Mouse (Mus musculus) embryonic fibroblast, embryonic 13.5 days (primary cell): ENCODE measurements around the gene Gm47995. TPM values are rescaled to one million over a fixed set of nuclear protein-coding genes. Genes with fewer than 3 reads are reported as not detected.

Experiments used
- H3K27ac ChIP-seq: 2 replicates; pipeline ENCODE4 v1.5.1; 2012; ENCODE audit warnings: low read length, control low read depth, inconsistent platforms; ENCODE audit not compliant: insufficient read depth
- H3K4me1 ChIP-seq: 2 replicates; pipeline ENCODE4 v1.6.1; 2011; ENCODE audit warnings: low read length; ENCODE audit not compliant: control insufficient read depth, insufficient read depth
- H3K4me3 ChIP-seq: 2 replicates; pipeline ENCODE4 v1.5.1; 2011; ENCODE audit warnings: mild to moderate bottlenecking, control low read depth, low read length; ENCODE audit not compliant: insufficient read depth
- CTCF ChIP-seq: IDR thresholded peaks from 2 replicates; pipeline ENCODE4 v1.5.1; 2011; ENCODE audit warnings: mild to moderate bottlenecking, control low read depth, low read length, moderate library complexity, borderline replicate concordance; ENCODE audit not compliant: insufficient read depth
- POLR2A ChIP-seq: IDR thresholded peaks from 2 replicates; pipeline ENCODE4 v1.6.1; 2011; ENCODE audit warnings: low read depth, mild to moderate bottlenecking, control low read depth, low read length, moderate library complexity
- polyA plus RNA-seq: library from polyadenylated mRNA; stranded (reverse); fragments of >200 nt; gene quantifications from 2 replicates; pipeline ENCODE4 v1.2.4, GENCODE M21; 2011; ENCODE audit warnings: low read depth; ENCODE audit not compliant: missing spikeins, insufficient read length

Gm47995 gene
- polyA plus RNA-seq, 1 experiment = not detected

- no peak overlapping the region for H3K27ac ChIP-seq
- H3K4me3 ChIP-seq = no peak overlapping the region
- H3K4me1 ChIP-seq = peaks cover under 1% of the 10 kb centered on the region; the same call in 1 of the 2 replicates
- TF ChIP-seq CTCF (no peak), POLR2A (no peak)
Observed at GRCm38 (mm10) chr1:151232346-151232745, 34.1 kb downstream of the Gm47995 start.

GRCm38 (mm10) chr1:151233756-151234155 lies 35.5 kb downstream of the Gm47995 start:
- Histone ChIP-seq H3K27ac (no peak overlapping the region), H3K4me1 (no peaks in the 10 kb centered on the region; the same call in 1 of the 2 replicates), H3K4me3 (no peak overlapping the region)
- TF ChIP-seq POLR2A = no peak
- TF ChIP-seq CTCF = no peak

- H3K27ac ChIP-seq = no peak overlapping the region
- no peak overlapping the region for H3K4me3 ChIP-seq
- no peaks in the 10 kb centered on the region; the same call in 1 of the 2 replicates for H3K4me1 ChIP-seq
- TF ChIP-seq POLR2A (no peak), CTCF (no peak)
Observed at GRCm38 (mm10) chr1:151235574-151235973, 37.3 kb downstream of the Gm47995 start.

DNA sequence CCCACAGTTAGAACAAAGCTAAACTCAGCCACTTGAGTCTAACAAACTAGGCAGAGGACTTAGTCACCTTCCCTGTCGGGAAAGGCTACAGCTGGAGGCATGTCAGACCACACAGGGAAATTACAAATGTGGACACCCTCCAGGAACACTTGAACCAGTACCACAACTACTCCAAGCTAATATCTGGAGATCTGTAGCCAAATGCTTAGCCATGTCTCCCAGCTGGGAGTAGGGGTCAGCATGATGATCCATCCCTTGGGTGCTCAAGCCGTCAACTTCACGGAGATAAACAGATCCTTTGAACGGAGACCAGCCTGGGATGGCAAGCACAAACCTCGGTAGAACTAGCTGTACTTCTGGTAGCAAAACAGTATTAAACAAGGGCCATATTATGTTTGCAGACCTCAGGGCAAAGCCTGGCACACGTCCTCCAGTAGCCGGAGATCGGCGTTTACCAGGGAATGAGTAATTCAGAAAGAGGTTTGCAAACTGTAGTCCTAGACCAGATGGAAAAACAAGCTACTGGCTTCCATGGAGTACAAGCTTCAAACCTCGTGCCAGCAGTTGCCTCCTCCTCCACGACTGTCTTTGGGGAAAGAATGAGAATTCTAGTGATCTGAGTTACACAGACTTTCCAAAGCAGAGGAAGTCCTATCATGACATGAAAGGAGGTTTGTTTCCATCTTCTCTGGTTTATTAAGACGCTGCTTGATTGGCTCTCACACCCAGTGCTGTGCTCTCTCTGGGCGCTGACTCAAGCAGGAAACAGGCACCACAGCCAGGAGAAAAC lies 38.1 kb downstream of the Gm47995 start:
- TF ChIP-seq POLR2A (no peak), CTCF (no peak)
- H3K27ac ChIP-seq = peak overlapping the region; percentile 24
- no peak overlapping the region for H3K4me3 ChIP-seq
- no peaks in the 10 kb centered on the region; the same call in 1 of the 2 replicates for H3K4me1 ChIP-seq

DNA sequence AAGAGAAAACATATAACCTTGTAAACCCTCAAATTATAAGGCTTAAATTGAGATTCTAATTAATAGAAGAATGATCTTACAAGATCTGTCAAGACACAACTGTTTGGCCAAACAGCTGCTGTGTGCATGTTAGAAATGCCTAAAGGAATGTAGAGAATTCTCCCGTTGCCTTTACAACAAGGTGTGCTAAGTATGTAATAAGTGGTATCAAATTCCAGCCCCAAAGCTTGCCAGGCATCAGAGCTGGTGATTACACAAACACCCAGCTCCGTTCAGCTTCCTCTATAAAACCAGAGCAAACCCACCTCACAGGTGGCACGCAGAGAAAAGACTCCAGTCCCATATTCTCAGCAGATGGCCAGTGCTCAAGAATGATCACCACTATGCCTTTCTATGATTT lies 39.5 kb downstream of the Gm47995 start:
- Histone ChIP-seq H3K4me3 (no peak overlapping the region), H3K27ac (no peak overlapping the region), H3K4me1 (no peaks in the 10 kb centered on the region)
- TF ChIP-seq CTCF (no peak), POLR2A (no peak)

GRCm38 (mm10) chr1:151243332-151243731 lies 45.1 kb downstream of the Gm47995 start:
- Histone ChIP-seq H3K27ac (no peak overlapping the region), H3K4me1 (no peaks in the 10 kb centered on the region), H3K4me3 (no peak overlapping the region)
- TF ChIP-seq POLR2A = no peak
- TF ChIP-seq CTCF = no peak

GRCm38 (mm10) chr1:151244013-151244412 lies 45.8 kb downstream of the Gm47995 start:
- TF ChIP-seq POLR2A (no peak), CTCF (no peak)
- Histone ChIP-seq H3K27ac (no peak overlapping the region), H3K4me1 (no peaks in the 10 kb centered on the region), H3K4me3 (no peak overlapping the region)

GRCm38 (mm10) chr1:151244761-151245160 lies 46.5 kb downstream of the Gm47995 start:
- TF ChIP-seq CTCF = no peak
- TF ChIP-seq POLR2A = no peak
- no peak overlapping the region for H3K4me3 ChIP-seq
- H3K4me1 ChIP-seq = no peaks in the 10 kb centered on the region
- H3K27ac ChIP-seq = no peak overlapping the region

DNA sequence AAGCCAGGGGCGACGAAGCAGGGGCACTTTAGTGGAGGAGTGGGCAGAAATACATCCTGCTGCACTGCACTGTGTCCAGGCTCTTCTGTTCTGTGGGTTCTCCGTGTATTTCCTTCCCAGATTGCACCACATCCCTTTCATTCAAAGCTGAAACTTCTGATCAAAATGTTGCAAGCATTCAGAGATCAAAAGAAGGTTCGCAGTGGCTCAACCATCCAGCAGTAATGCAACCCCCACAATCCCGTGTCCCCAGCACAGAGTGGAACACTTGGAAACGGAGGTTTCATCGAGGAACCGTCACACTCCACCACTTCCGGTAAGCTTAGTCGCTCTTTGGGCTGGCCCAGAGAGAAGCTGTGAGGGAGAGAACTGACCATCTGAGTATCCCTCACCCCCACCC lies 46.9 kb downstream of the Gm47995 start:
- Histone ChIP-seq H3K4me1 (no peaks in the 10 kb centered on the region; the same call in 1 of the 2 replicates), H3K27ac (no peak overlapping the region), H3K4me3 (no peak overlapping the region)
- no peak for TF ChIP-seq CTCF
- no peak for TF ChIP-seq POLR2A

DNA sequence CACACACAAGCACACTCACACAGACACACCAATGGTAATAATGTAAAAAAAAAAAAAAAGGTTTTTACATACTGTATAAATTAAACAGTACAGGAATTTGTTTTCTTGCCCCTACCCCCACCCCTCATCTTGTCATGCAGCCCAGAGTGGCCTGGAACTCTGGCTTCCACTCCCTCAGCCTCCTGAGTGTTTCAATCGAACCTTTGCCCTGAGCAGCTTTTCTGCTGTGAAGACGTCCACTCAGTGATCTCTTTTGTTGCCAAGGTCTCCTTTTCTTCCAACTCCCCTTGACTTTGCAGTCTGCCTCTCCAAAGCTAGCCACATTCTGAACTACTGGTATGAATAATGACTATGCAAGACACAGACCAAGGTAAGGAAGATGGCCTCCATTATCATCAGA lies 47.6 kb downstream of the Gm47995 start:
- TF ChIP-seq POLR2A (no peak), CTCF (no peak)
- Histone ChIP-seq H3K27ac (no peak overlapping the region), H3K4me3 (no peak overlapping the region), H3K4me1 (peaks cover 3% of the 10 kb centered on the region; the same call in 1 of the 2 replicates)

Other genes with a start within 250 kb of the Gm47995 start
- 5.7 and 24.8 TPM in 2 replicates for gene Hmcn1, start 205.0 kb upstream of the Gm47995 start, polyA plus RNA-seq
- gene Gm47985, start 15.9 kb upstream of the Gm47995 start, polyA plus RNA-seq = not detected in 2 replicates
- not detected in 2 replicates for gene Gm8947, start 6.1 kb upstream of the Gm47995 start, polyA plus RNA-seq
- not detected in 2 replicates for gene 3110040M04Rik, start 5.7 kb downstream of the Gm47995 start, polyA plus RNA-seq
- not detected in 2 replicates for gene Gm47996, start 11.7 kb downstream of the Gm47995 start, polyA plus RNA-seq
- 91.0 and 105 TPM in 2 replicates for gene Ivns1abp, start 146.0 kb downstream of the Gm47995 start, polyA plus RNA-seq
- 15.6 and 19.4 TPM in 2 replicates for gene Swt1, start 230.0 kb downstream of the Gm47995 start, polyA plus RNA-seq
- 33.7 and 33.9 TPM in 2 replicates for gene Trmt1l, start 230.1 kb downstream of the Gm47995 start, polyA plus RNA-seq